Mouse (Mus musculus) neural tube, embryonic 12.5 days (tissue): ENCODE data around the gene Dcaf4. TPM values are rescaled to one million over a fixed set of nuclear protein-coding genes. Genes with fewer than 3 reads are reported as not detected.

Source experiments
- polyA plus RNA-seq: library from polyadenylated mRNA; unstranded; fragments of >200 nt; fragmentation: Nextera tagmentation; extraction: Ambion mirVana; gene quantifications from 2 replicates; pipeline ENCODE4 v1.2.1, GENCODE M21; 2016

Gene Dcaf4
- polyA plus RNA-seq, 1 experiment from 2014 or later = 30.2 TPM

Other genes with a start within 250 kb of the Dcaf4 start
- gene Dpf3, start 32.8 kb upstream of the Dcaf4 start, polyA plus RNA-seq = 17.4 and 22.8 TPM in 2 replicates
- 31.5 and 34.7 TPM in 2 replicates for gene Zfyve1, start 76.8 kb downstream of the Dcaf4 start, polyA plus RNA-seq
- gene Rbm25, start 110.8 kb downstream of the Dcaf4 start, polyA plus RNA-seq = 264 and 272 TPM in 2 replicates
- 69.5 and 77.0 TPM in 2 replicates for gene Psen1, start 167.7 kb downstream of the Dcaf4 start, polyA plus RNA-seq
- 0.09 and 0.17 TPM in 2 replicates for gene Papln, start 243.2 kb downstream of the Dcaf4 start, polyA plus RNA-seq